Mouse (Mus musculus) small intestine, adult 2 months (tissue): ENCODE results near the gene Fads1. TPM values are rescaled to one million over a fixed set of nuclear protein-coding genes. Genes with fewer than 3 reads are reported as not detected.

ENCODE experiments used
- H3K27ac ChIP-seq: fragments of 200-500 bp; 2 replicates; pipeline ENCODE4 v1.5.1; 2012; ENCODE audit warnings: low read depth, low read length, control low read depth, inconsistent platforms; ENCODE audit not compliant: insufficient read depth
- H3K27me3 ChIP-seq: fragments of 200-500 bp; 2 replicates; pipeline ENCODE4 v1.6.1; 2012; ENCODE audit warnings: mild to moderate bottlenecking, moderate library complexity, low read length, inconsistent platforms; ENCODE audit not compliant: control insufficient read depth, insufficient read depth
- H3K36me3 ChIP-seq: fragments of 200-500 bp; 2 replicates; pipeline ENCODE4 v1.6.1; 2012; ENCODE audit warnings: mild to moderate bottlenecking, low read length, control low read depth, inconsistent platforms; ENCODE audit not compliant: control insufficient read depth, insufficient read depth
- H3K4me1 ChIP-seq: fragments of 200-500 bp; 2 replicates; pipeline ENCODE4 v1.6.1; 2012; ENCODE audit warnings: low read length, inconsistent platforms, mixed read lengths; ENCODE audit not compliant: control insufficient read depth, insufficient read depth, insufficient read length
- H3K4me3 ChIP-seq: fragments of 200-500 bp; 2 replicates; pipeline ENCODE4 v1.5.1; 2012; ENCODE audit warnings: low read depth, mild to moderate bottlenecking, control low read depth, inconsistent platforms, low read length, moderate library complexity
- CTCF ChIP-seq: fragments of 200-500 bp; IDR thresholded peaks from 2 replicates; pipeline ENCODE4 v1.5.1; 2012; ENCODE audit warnings: low read depth, mild to moderate bottlenecking, control low read depth, inconsistent platforms, low read length, moderate library complexity, mixed read lengths; ENCODE audit not compliant: insufficient replicate concordance, insufficient read length; ENCODE audit errors: extremely low read depth
- POLR2A ChIP-seq: fragments of 200-500 bp; IDR thresholded peaks from 2 replicates; pipeline ENCODE4 v1.6.1; 2012; ENCODE audit warnings: low read depth, mild to moderate bottlenecking, control low read depth, inconsistent platforms, low read length, moderate library complexity
- WGBS: fragments of 180-500 bp; shearing (Covaris S2); methylation state at CpG from one replicate; pipeline ENCODE4 v1.1.7; 2018; 5-methylcytosine and 5-hydroxymethylcytosine counted together
- polyA plus RNA-seq: library from polyadenylated mRNA; depleted of rRNA; stranded (reverse); fragments of >200 nt; gene quantifications from 2 replicates; pipeline ENCODE4 v1.2.3, GENCODE M21; 2012

Fads1 gene
- polyA plus RNA-seq, 1 experiment = 8.5 TPM

- 31% methylated on average over 1 of the region's 1 CpGs for WGBS
- no peaks in the 10 kb centered on the region for H3K27me3 ChIP-seq
- TF ChIP-seq CTCF = no peak
- TF ChIP-seq POLR2A = no peak
- no peak overlapping the region for H3K27ac ChIP-seq
- no peaks in the 10 kb centered on the region for H3K36me3 ChIP-seq
- peaks cover 8% of the 10 kb centered on the region; the same call in 1 of the 2 replicates for H3K4me1 ChIP-seq
- H3K4me3 ChIP-seq = no peak overlapping the region
These were observed 12.2 kb upstream of the Fads1 start for GRCm38 (mm10) chr19:10170466-10170865.

- Histone ChIP-seq H3K27ac (peak overlapping the region; percentile 25; the same call in 1 of the 2 replicates), H3K27me3 (no peaks in the 10 kb centered on the region), H3K36me3 (no peaks in the 10 kb centered on the region), H3K4me3 (no peak overlapping the region), H3K4me1 (peaks cover 8% of the 10 kb centered on the region; the same call in 1 of the 2 replicates)
- no peak for TF ChIP-seq POLR2A
- no peak for TF ChIP-seq CTCF
- 28% methylated on average over 7 of the region's 7 CpGs for WGBS
These were observed 11.3 kb upstream of the Fads1 start for GRCm38 (mm10) chr19:10171359-10171758.

- Histone ChIP-seq H3K36me3 (no peaks in the 10 kb centered on the region), H3K4me1 (peaks cover 8% of the 10 kb centered on the region; the same call in 1 of the 2 replicates), H3K27me3 (no peaks in the 10 kb centered on the region), H3K4me3 (no peak overlapping the region), H3K27ac (no peak overlapping the region)
- TF ChIP-seq CTCF (no peak), POLR2A (no peak)
These were observed 10.8 kb upstream of the Fads1 start for GRCm38 (mm10) chr19:10171846-10172245.

GRCm38 (mm10) chr19:10173116-10173718 is 9.5 kb upstream of the Fads1 start:
- no peak overlapping the region for H3K4me3 ChIP-seq
- TF ChIP-seq POLR2A (no peak), CTCF (no peak)
- WGBS = 56% methylated on average over 5 of the region's 5 CpGs
- H3K27ac ChIP-seq = no peak overlapping the region
- H3K36me3 ChIP-seq = no peaks in the 10 kb centered on the region
- no peaks in the 10 kb centered on the region for H3K27me3 ChIP-seq
- H3K4me1 ChIP-seq = peaks cover 8% of the 10 kb centered on the region; the same call in 1 of the 2 replicates

GRCm38 (mm10) chr19:10173844-10174539 is 8.7 kb upstream of the Fads1 start:
- 82% methylated on average over 7 of the region's 7 CpGs for WGBS
- TF ChIP-seq CTCF = no peak
- no peak for TF ChIP-seq POLR2A

GRCm38 (mm10) chr19:10174956-10175355 is 7.7 kb upstream of the Fads1 start:
- 86% methylated on average over 4 of the region's 4 CpGs for WGBS
- Histone ChIP-seq H3K36me3 (no peaks in the 10 kb centered on the region), H3K27ac (no peak overlapping the region), H3K4me1 (peaks cover 8% of the 10 kb centered on the region; the same call in 1 of the 2 replicates), H3K4me3 (no peak overlapping the region), H3K27me3 (no peaks in the 10 kb centered on the region)
- TF ChIP-seq CTCF = no peak
- TF ChIP-seq POLR2A = no peak

More at GRCm38 (mm10) chr19:10173844-10174539, 8.7 kb upstream of the Fads1 start:
- Histone ChIP-seq H3K36me3 (no peaks in the 10 kb centered on the region), H3K4me3 (no peak overlapping the region), H3K4me1 (peaks cover 8% of the 10 kb centered on the region; the same call in 1 of the 2 replicates), H3K27ac (no peak overlapping the region), H3K27me3 (no peaks in the 10 kb centered on the region)

- TF ChIP-seq POLR2A (no peak), CTCF (no peak)
- Histone ChIP-seq H3K4me3 (no peak overlapping the region), H3K27ac (no peak overlapping the region), H3K4me1 (peaks cover 5% of the 10 kb centered on the region; the same call in 1 of the 2 replicates), H3K36me3 (no peaks in the 10 kb centered on the region), H3K27me3 (no peaks in the 10 kb centered on the region)
- WGBS = 79% methylated on average over 1 of the region's 1 CpGs
These were observed 6.2 kb upstream of the Fads1 start for GRCm38 (mm10) chr19:10176477-10176876.
